Mouse (Mus musculus): ENCODE measurements around the gene Fam71f2. TPM values are rescaled to one million over a fixed set of nuclear protein-coding genes. Genes with fewer than 3 reads are reported as not detected.

The Fam71f2 gene
- polyA plus RNA-seq, 1 experiment from 2014 or later, result 0.24 TPM

DNA sequence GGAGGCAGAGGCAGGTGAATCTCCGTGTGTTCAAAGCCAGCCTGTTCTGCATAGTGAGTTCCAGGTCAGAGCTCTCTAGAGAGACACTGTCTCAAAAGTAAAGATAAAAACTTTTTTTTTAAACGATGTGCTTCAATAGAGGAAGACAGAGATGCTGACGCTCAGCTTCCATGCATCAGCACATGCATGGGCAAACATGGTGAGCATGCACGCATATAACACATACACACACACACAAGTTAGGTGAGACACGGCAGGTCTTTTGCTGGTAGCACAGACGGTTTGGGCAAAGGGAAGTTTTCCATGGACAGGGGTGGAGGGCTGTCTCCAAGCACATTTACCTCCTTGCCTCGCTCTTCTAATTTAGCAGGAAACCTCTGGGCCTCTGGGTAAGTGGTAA, 42.8 kb downstream of the Fam71f2 start:
- Histone ChIP-seq H3K4me2 (replicated peaks) (no peak overlapping the region), H3K36me3 (no peaks in the 10 kb centered on the region), H3K4me1 (replicated peaks) (0 out of 2 replicates have a peak, but pooled peaks cover 5% of the 10 kb centered on the region), H3K4me3 (replicated peaks) (no peak overlapping the region), H3K27ac (no peak overlapping the region), H3K27me3 (replicated peaks) (no peaks in the 10 kb centered on the region), H3K9ac (no peak overlapping the region), H3K9me3 (no peaks in the 10 kb centered on the region)
- 92% methylated on average over 7 of the region's 7 CpGs for WGBS
- ATAC-seq, result no peak

DNA sequence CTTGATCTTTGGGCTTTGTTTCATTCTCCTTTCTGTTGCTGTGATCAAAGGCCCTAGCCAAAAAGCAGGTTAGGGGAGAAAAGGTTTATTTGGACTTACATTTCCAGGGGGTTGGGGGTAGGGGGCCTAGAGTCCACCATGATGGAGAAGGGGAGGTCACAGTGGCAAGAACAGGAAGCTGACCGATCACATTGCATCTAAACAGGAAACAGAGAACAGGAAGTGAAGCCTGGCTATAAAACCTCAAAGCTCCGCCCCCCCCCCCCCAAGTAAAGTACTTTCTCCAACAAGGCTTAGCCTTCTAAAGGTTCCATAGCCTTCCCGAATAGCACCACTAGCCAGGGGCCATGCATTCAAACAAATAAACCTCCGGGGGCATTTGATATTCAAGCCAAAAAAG, 43.3 kb downstream of the Fam71f2 start:
- ATAC-seq, result no peak
- Histone ChIP-seq H3K9me3 (no peaks in the 10 kb centered on the region), H3K27me3 (replicated peaks) (no peaks in the 10 kb centered on the region), H3K9ac (no peak overlapping the region), H3K27ac (no peak overlapping the region), H3K4me3 (replicated peaks) (no peak overlapping the region), H3K4me1 (replicated peaks) (0 out of 2 replicates have a peak, but pooled peaks cover 5% of the 10 kb centered on the region), H3K36me3 (no peaks in the 10 kb centered on the region), H3K4me2 (replicated peaks) (no peak overlapping the region)
- 85% methylated on average over 4 of the region's 4 CpGs for WGBS

DNA sequence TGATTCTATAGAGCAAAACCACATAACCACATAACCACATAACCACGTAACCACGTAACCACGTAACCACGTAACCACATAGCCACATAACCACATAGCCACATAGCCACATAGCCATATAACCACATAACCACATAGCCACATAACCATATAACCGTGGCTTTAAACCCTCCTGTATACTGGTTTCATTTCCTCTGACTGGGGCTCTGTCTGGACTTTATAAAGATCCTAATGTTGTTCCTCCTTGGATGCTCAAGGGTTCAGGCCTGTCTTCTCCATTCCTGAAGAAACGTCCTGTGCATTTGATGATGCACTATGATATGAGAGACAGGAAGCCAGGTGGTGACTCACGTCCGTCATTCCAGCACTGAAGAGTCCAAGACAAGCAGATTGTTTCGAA, 47.6 kb downstream of the Fam71f2 start:
- Histone ChIP-seq H3K36me3 (no peaks in the 10 kb centered on the region), H3K4me2 (replicated peaks) (no peak overlapping the region), H3K4me1 (replicated peaks) (no peaks in the 10 kb centered on the region), H3K27ac (no peak overlapping the region), H3K9ac (no peak overlapping the region), H3K27me3 (replicated peaks) (no peaks in the 10 kb centered on the region), H3K9me3 (no peaks in the 10 kb centered on the region), H3K4me3 (replicated peaks) (no peak overlapping the region)
- WGBS, result 87% methylated on average over 9 of the region's 9 CpGs
- ATAC-seq, result no peak

DNA sequence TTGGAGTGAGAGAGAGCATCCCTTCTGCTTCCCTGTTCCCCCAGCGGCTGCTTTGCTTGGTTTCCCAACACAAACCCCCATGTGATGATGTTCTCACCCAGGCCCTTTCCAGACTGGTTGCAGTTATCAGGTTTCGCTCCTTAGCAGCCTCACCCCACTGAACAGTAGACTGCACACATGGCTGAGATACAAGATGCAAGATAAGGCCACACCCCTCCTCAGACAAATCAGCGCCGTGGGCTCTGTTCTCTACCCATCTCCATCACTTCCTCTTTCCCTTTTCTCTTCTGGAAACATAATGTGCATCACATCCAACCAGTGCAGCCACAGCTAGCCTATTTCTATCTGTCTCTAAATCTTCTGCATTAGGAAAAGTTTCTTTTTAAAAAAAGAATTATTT, 50.1 kb downstream of the Fam71f2 start:
- Histone ChIP-seq H3K4me2 (replicated peaks) (no peak overlapping the region), H3K9me3 (no peaks in the 10 kb centered on the region), H3K4me3 (replicated peaks) (no peak overlapping the region), H3K9ac (no peak overlapping the region), H3K27me3 (replicated peaks) (no peaks in the 10 kb centered on the region), H3K27ac (no peak overlapping the region), H3K36me3 (no peaks in the 10 kb centered on the region), H3K4me1 (replicated peaks) (no peaks in the 10 kb centered on the region)
- no peak for ATAC-seq
- 53% methylated on average over 4 of the region's 4 CpGs for WGBS

Other genes starting within 250 kb of the Fam71f2 start
- gene Lep, start 219.4 kb upstream of the Fam71f2 start, polyA plus RNA-seq (2015; fragmentation: Nextera tagmentation; extraction: Ambion mirVana), result not detected in 2 replicates
- gene Rbm28, start 114.6 kb upstream of the Fam71f2 start, polyA plus RNA-seq (2015; fragmentation: Nextera tagmentation; extraction: Ambion mirVana), result 24.9 and 28.4 TPM in 2 replicates
- 0.40 and 0.50 TPM in 2 replicates for gene Prrt4, start 100.0 kb upstream of the Fam71f2 start, polyA plus RNA-seq (2015; fragmentation: Nextera tagmentation; extraction: Ambion mirVana)
- gene Impdh1, start 63.2 kb upstream of the Fam71f2 start, polyA plus RNA-seq (2015; fragmentation: Nextera tagmentation; extraction: Ambion mirVana), result 44.7 and 44.8 TPM in 2 replicates
- 32.4 and 34.6 TPM in 2 replicates for gene Hilpda, start 7.1 kb upstream of the Fam71f2 start, polyA plus RNA-seq (2015; fragmentation: Nextera tagmentation; extraction: Ambion mirVana)
- gene Fam71f1, start 39.5 kb downstream of the Fam71f2 start, polyA plus RNA-seq (2015; fragmentation: Nextera tagmentation; extraction: Ambion mirVana), result not detected in 2 replicates
- gene Calu, start 68.5 kb downstream of the Fam71f2 start, polyA plus RNA-seq (2015; fragmentation: Nextera tagmentation; extraction: Ambion mirVana), result 289 and 306 TPM in 2 replicates
- gene Opn1sw, start 108.9 kb downstream of the Fam71f2 start, polyA plus RNA-seq (2015; fragmentation: Nextera tagmentation; extraction: Ambion mirVana), result 0.29 and 0.53 TPM in 2 replicates
- 7.4 and 7.7 TPM in 2 replicates for gene Ccdc136, start 116.7 kb downstream of the Fam71f2 start, polyA plus RNA-seq (2015; fragmentation: Nextera tagmentation; extraction: Ambion mirVana)
- 9.7 and 10.1 TPM in 2 replicates for gene Flnc, start 153.7 kb downstream of the Fam71f2 start, polyA plus RNA-seq (2015; fragmentation: Nextera tagmentation; extraction: Ambion mirVana)
- gene Atp6v1f, start 188.1 kb downstream of the Fam71f2 start, polyA plus RNA-seq (2015; fragmentation: Nextera tagmentation; extraction: Ambion mirVana), result 294 and 331 TPM in 2 replicates
- 0.24 TPM in 1 of 2 replicates, not detected in the other for gene Atp6v1fnb, start 191.8 kb downstream of the Fam71f2 start, polyA plus RNA-seq (2015; fragmentation: Nextera tagmentation; extraction: Ambion mirVana)
- 13.7 and 15.5 TPM in 2 replicates for gene Kcp, start 228.4 kb downstream of the Fam71f2 start, polyA plus RNA-seq (2015; fragmentation: Nextera tagmentation; extraction: Ambion mirVana)
- gene Irf5, start 247.0 kb downstream of the Fam71f2 start, polyA plus RNA-seq (2015; fragmentation: Nextera tagmentation; extraction: Ambion mirVana), result 6.7 and 7.1 TPM in 2 replicates